Mouse (Mus musculus) G1E (cell line): ENCODE results near the gene Myo19. TPM values are rescaled to one million over a fixed set of nuclear protein-coding genes. Genes with fewer than 3 reads are reported as not detected.

ENCODE experiments used
- ATAC-seq: 2 replicates; pipeline ENCODE4 v1.8.0; 2016; ENCODE audit warnings: mild to moderate bottlenecking; ENCODE audit not compliant: insufficient number of reproducible peaks, poor library complexity, low FRiP score, severe bottlenecking; ENCODE audit errors: extremely low read depth
- DNase-seq: peaks from one replicate; pipeline ENCODE4 v3.0.0; 2012; ENCODE audit warnings: low spot score
- H3K27me3 ChIP-seq: 2 replicates; pipeline ENCODE4 v1.6.1; 2012; ENCODE audit warnings: mild to moderate bottlenecking, low read length, inconsistent platforms; ENCODE audit not compliant: insufficient read depth
- H3K36me3 ChIP-seq: replicated peaks from 2 replicates; pipeline ENCODE3; 2012; ENCODE audit warnings: mild to moderate bottlenecking, inconsistent platforms
- H3K4me1 ChIP-seq: 2 replicates; pipeline ENCODE4 v1.6.1; 2012; ENCODE audit warnings: low read depth, low read length, inconsistent platforms, mixed read lengths; ENCODE audit not compliant: insufficient read depth
- H3K4me3 ChIP-seq: 2 replicates; pipeline ENCODE4 v1.5.1; 2012; ENCODE audit warnings: low read depth, mild to moderate bottlenecking, inconsistent platforms, low read length, moderate library complexity, mixed read lengths
- H3K9me3 ChIP-seq: replicated peaks from 2 replicates; pipeline ENCODE4 v1.6.1; 2012; ENCODE audit warnings: inconsistent platforms
- CTCF ChIP-seq: IDR thresholded peaks from 2 replicates; pipeline ENCODE4 v1.5.1; 2012; ENCODE audit warnings: low read depth, low read length, inconsistent platforms, mixed read lengths
- GATA1 ChIP-seq: IDR thresholded peaks from 2 replicates; pipeline ENCODE4 v1.6.1; 2012; ENCODE audit warnings: borderline replicate concordance, low read length, inconsistent platforms, mixed read lengths
- GATA2 ChIP-seq: IDR thresholded peaks from 2 replicates; pipeline ENCODE4 v1.6.1; 2012; ENCODE audit warnings: low read depth, low read length, inconsistent platforms, borderline replicate concordance
- POLR2AphosphoS5 ChIP-seq: IDR thresholded peaks from 2 replicates; pipeline ENCODE4 v1.6.1; 2012; ENCODE audit warnings: low read depth, low read length, inconsistent platforms; ENCODE audit not compliant: insufficient replicate concordance
- TAL1 ChIP-seq: conservative IDR thresholded peaks from 2 replicates; pipeline ENCODE4 v1.6.1; 2012; ENCODE audit warnings: low read depth, low read length, inconsistent platforms, mixed read lengths
- polyA plus RNA-seq: library from polyadenylated mRNA; stranded (reverse); fragments of >175 nt; gene quantifications from 2 replicates; pipeline ENCODE4 v1.2.3, GENCODE M21; 2012
- total RNA-seq, 2 experiments: library from RNA; stranded (forward) in 1 of 2; stranded (reverse) in 1 of 2; fragments of 200-1000 nt in 1 of 2; fragments of >200 nt in 1 of 2; fragmentation: Nextera tagmentation in 1 of 2; gene quantifications; 2 replicates each; pipeline ENCODE4 v1.2.3; 2014 to 2017

Gene Myo19
- total RNA-seq (2014; fragmentation: Nextera tagmentation), result 8.5 and 8.9 TPM in 2 replicates
- 5.2 and 6.0 TPM in 2 replicates for total RNA-seq (2017)
- polyA plus RNA-seq, result 15.5 and 22.6 TPM in 2 replicates

DNA sequence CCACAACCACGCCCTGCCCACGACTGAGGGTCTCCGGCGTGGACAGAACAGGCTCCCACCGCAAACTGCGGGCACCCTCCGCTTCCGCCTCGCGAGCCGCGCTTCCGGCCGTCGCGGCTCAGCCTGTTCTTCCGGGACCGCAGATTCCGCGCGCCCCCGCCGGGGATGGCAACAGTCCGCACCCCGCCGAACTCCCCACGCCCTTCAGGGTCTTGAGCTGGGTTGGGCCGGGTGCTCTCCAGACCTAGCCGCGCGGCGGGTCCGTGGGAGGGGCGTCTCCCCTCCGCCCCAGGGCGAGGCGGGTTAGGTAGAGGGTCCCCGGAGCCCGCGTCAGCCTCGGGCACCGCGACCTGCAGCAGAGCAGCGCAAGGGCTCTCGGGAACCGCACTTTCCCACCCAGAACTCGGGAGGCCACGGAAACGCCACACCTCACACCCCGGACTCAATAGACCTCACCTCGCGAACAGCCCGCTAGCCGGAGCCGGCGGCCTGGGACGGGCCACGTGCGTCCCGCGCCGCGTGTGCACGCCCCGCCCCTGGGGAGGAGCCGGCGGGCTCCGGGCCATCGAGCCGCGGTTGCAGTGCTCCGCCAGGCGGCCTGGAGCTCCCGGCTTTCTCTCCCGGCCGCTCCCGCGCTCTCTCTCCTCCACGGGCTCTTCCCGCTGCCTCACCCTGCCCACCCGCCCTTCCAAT, at the start of gene Myo19, which contains the start of gene Pigw:
TSS of gene Myo19 (plus strand) at position 377 of the 693 bp plus-strand sequence.
TSS of gene Pigw (minus strand) at position 514 of the 693 bp plus-strand sequence.
- Histone ChIP-seq H3K4me1 (peaks cover 52% of the 10 kb centered on the region), H3K36me3 (peaks cover 64% of the 10 kb centered on the region)

DNA sequence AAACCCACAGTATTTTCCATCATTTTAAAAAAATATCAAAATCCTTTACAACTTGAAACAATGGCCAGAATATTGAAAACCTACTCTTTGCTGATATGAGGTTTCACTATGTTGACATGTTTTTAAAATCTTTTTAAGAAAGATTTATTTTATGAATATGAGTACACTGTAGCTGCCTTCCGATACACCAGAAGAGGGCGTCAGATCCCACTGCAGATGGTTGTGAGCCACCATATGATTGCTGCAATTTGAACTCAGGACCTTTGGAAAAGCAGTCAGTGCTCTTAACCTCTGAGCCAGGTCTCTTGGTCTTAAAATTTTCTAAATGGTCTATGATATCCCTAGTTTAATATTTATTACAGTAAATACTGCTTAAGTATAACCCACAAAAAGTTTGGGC, 40.6 kb upstream of the Myo19 start:
- no peak overlapping the region for H3K4me3 ChIP-seq
- H3K4me1 ChIP-seq, result peaks cover 2% of the 10 kb centered on the region; the same call in 1 of the 2 replicates
- ATAC-seq, result no peak
- DNase-seq, result no peak
- peaks cover 84% of the 10 kb centered on the region for H3K36me3 ChIP-seq
- no peaks in the 10 kb centered on the region for H3K27me3 ChIP-seq
- no peak for TF ChIP-seq TAL1
- no peak for TF ChIP-seq CTCF
- TF ChIP-seq POLR2AphosphoS5, result no peak
- no peak for TF ChIP-seq GATA1
- TF ChIP-seq GATA2, result no peak
- no peaks in the 10 kb centered on the region for H3K9me3 ChIP-seq

More for the DNA sequence above, at the start of gene Myo19, which contains the start of gene Pigw:
- ATAC-seq (peak; percentile 57), DNase-seq (peak; percentile 90)
- TF ChIP-seq POLR2AphosphoS5 (no peak), CTCF (no peak), TAL1 (no peak), GATA2 (no peak), GATA1 (no peak)
- Histone ChIP-seq H3K4me3 (peak within 1 kb of the TSS; percentile 85), H3K9me3 (no peaks in the 10 kb centered on the region), H3K27me3 (no peaks in the 10 kb centered on the region)

DNA sequence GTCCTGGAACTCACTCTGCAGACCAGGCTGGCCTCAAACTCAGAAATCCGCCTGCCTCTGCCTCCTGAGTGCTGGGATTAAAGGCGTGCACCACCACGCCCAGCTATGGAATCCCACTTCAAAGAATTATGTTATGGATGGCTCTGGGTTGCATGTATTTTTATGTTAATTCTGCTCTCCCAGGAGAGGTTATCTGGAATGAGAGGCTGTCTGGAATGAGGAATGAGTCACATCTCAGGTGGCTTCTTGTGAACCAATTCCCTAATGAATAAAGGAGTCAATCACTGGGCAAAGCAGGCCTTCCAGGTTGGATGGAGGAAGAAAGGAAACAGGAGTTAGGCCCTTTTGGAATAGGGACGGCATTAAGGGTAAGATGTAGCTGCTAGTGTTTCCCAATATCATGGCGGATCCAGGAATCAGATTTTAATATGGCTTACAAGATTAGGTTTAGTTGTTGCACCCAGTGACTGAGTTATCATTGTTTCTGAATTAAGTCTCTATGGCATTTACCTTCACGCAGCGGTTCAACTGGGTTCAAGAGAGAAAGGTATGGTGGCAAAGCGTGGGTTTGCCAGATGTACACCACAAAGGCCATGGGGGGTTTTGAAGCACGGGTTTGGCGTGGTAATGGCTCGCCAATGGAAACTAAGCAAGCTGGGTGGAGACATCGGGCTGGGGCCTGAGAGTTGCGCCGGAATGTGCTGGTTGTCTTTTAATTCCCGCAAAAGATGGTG, 33.0 kb upstream of the Myo19 start:
- Histone ChIP-seq H3K4me1 (peaks cover 7% of the 10 kb centered on the region; the same call in 1 of the 2 replicates), H3K9me3 (no peaks in the 10 kb centered on the region), H3K27me3 (no peaks in the 10 kb centered on the region), H3K4me3 (no peak overlapping the region), H3K36me3 (peaks cover 76% of the 10 kb centered on the region)
- no peak for DNase-seq
- TF ChIP-seq GATA2 (no peak), CTCF (no peak), TAL1 (no peak), POLR2AphosphoS5 (no peak), GATA1 (no peak)
- ATAC-seq, result no peak

DNA sequence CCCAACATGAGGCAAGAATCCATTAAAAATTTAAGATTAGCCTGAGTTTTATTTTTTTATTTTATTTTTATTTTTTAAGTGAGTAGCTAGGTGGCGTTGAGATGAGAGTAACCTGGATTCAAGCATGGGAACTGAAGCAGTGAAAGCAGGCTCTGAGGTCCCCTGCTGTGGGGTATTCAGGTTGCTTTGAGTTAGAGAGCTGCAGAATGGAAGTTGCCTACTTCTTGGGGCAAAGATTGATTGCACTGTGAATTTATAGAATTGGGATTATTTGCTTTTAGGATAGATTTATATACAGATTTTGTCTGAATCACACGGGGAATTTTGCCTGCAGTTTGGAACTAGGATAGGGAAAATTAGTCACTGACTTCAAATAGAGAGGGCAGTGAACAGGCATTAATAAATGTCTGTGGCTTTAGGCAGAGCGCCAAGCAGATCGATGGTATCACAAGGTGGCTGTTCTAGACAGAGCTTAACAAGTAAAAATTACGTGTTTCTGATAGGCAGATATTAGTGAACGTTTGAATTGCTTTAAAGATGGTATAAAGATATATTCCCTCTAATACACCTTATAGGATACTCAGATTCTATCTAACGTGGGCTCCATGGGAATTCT, 32.4 kb upstream of the Myo19 start:
- DNase-seq (no peak), ATAC-seq (no peak)
- Histone ChIP-seq H3K27me3 (no peaks in the 10 kb centered on the region), H3K9me3 (no peaks in the 10 kb centered on the region), H3K4me1 (peaks cover 7% of the 10 kb centered on the region; the same call in 1 of the 2 replicates), H3K36me3 (peaks cover 75% of the 10 kb centered on the region), H3K4me3 (no peak overlapping the region)
- no peak for TF ChIP-seq GATA1
- TF ChIP-seq POLR2AphosphoS5, result no peak
- no peak for TF ChIP-seq GATA2
- TF ChIP-seq CTCF, result no peak
- TF ChIP-seq TAL1, result no peak

DNA sequence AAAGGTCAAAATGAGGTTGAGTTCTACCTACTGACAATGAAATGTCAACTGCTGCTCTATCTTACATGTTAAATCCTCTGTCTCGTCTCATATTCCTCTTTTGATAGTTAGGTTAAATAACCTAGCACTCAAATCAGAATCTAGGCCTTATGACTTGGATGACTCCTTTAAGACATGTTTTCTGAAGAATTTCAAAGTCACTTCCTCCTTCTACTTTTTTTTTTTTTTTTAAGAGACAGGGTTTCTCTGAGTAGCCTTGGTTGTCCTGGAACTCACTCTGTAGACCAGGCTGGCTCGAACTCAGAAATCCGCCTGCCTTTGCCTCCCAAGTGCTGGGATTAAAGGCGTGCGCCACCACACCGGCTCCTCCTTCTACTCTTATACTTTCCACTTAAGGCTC, 24.7 kb upstream of the Myo19 start:
- DNase-seq, result no peak
- Histone ChIP-seq H3K4me3 (no peak overlapping the region), H3K4me1 (peaks cover 14% of the 10 kb centered on the region), H3K9me3 (no peaks in the 10 kb centered on the region), H3K36me3 (peaks cover 83% of the 10 kb centered on the region), H3K27me3 (no peaks in the 10 kb centered on the region)
- no peak for ATAC-seq
- no peak for TF ChIP-seq GATA2
- TF ChIP-seq GATA1, result no peak
- no peak for TF ChIP-seq TAL1
- no peak for TF ChIP-seq POLR2AphosphoS5
- no peak for TF ChIP-seq CTCF

DNA sequence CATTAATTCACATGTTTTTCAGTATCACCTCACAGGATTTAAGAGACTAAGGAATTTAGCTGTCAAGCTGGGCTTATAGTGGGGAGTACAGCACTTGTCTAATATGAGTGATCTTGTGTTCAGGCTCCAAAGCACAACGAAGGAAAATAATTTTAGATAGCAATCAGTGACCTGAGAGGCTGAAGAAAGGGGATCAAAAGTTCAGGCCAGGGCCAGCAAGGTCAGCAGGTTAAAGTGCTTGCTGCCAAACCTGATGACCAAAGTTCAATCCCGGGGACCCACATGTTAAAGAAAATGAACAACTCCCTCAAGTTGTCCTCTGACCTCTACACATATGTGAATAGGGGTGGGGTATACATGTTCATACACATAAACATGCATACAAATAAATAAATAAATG, 14.7 kb upstream of the Myo19 start:
- DNase-seq (no peak), ATAC-seq (no peak)
- peaks cover 57% of the 10 kb centered on the region for H3K4me1 ChIP-seq
- no peak for TF ChIP-seq TAL1
- TF ChIP-seq GATA1, result no peak
- no peak for TF ChIP-seq POLR2AphosphoS5
- no peak for TF ChIP-seq CTCF
- TF ChIP-seq GATA2, result no peak
- H3K9me3 ChIP-seq, result no peaks in the 10 kb centered on the region
- H3K36me3 ChIP-seq, result peaks cover 48% of the 10 kb centered on the region
- no peak overlapping the region for H3K4me3 ChIP-seq
- H3K27me3 ChIP-seq, result no peaks in the 10 kb centered on the region
